Mouse (Mus musculus): Measurements from ENCODE around the gene Brd7. TPM values are rescaled to one million over a fixed set of nuclear protein-coding genes. Genes with fewer than 3 reads are reported as not detected.
A peak's percentile ranks its signal among the peaks of the same experiment; 100 is the strongest.

Brd7 gene
- 10 to 100 TPM; 63.4 to 68.8 TPM for total RNA-seq (2021)
- long read RNA-seq, transcript Brd7-201 (17 exons, 3,625 nt) = major isoform, 44 of 74 reads
- long read RNA-seq, partial matches to known transcripts = 18 of 74 reads
- long read RNA-seq, other reads (novel, unspliced or antisense) = 11 of 74 reads

DNA sequence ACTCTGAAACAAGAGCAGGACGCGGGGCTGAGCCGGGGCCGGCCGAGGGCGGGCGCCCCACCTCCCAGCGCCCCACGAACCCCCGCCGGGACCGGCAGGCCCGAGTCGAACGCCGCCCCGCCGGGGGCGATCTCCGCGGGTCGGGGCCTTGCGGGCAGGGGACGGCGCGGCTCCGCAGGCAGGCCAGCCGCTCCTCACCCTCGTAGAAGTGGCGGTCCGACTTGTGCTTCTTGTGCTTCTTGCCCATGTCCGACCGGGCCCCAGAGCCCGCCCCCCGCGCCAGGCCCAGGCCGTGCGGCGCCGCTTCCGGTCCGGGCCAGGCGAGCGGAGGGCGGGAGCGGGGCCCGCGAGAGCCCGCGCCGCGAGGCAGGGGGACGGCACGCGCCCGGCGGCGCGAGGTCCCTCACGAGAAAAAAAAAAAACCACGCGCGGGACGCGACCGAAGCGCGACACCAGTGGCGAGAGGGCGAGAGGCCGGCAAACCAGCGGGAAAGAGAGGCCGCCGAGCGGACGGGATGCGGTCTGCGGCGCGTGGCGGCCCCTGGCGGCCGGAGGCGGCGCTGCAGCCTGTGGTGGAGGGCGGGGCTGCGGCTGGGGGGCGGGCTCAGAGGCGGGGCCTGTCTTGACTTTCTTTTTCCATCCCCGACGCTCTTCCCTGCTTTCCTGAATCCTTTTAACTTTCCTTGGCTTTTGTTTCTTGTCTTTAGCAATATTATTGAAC lies at the start of gene Brd7:
Gene Brd7, minus strand, starts transcription at position 487 of the 721 bp plus-strand sequence.
- peak; percentile 92 to 95 for DNase-seq (ENCODE audit: low spot score in 2 of 2)

DNA sequence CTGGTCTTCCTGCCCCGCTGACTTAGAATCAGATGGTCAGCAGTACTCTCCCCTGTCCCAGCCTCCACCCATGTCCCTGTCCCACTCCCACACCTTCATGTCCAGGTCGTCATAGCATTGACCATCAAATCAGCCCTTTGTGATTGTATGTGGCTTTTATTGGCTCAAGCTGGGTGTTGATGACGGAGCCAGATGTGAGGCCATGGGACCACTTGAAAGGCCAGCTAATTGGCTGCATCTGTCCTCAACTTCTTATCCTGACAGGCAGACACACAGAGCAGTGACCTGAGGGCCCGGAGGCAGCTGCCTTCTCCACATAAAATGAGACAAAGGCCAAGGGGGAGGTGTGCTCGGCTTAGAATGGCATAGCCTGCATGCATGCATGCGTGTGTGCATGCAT lies 49.5 kb upstream of the Brd7 start:
- no peak for DNase-seq (ENCODE audit: low spot score in 2 of 2)

DNA sequence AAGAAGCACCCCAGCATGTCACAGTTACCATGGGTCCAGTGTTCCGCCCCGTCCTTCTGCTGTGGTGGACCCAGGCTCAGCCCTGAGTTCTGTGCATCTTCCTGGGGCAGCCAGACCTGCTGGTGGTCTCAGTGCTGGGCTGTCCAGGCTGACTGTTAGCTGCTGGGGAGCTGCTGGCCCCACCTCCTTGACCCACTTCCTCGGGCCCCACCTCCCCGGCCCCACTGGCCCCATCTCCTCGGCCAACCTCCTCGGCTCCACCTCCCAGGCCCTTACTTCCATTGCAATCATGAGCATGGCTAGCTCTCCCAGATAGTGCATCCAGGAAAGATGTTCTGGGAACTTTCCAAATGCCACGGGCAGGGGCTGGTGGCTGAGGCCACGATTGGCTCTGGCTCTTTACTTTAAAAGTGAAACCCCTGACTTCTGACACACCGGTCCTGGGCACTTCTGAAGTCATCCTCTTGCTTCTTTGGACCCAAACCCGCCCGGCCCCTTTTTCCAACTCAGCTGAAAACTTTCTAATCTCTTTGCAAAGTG lies 47.5 kb upstream of the Brd7 start:
- DNase-seq (ENCODE audit: low spot score in 2 of 2) = no peak

DNA sequence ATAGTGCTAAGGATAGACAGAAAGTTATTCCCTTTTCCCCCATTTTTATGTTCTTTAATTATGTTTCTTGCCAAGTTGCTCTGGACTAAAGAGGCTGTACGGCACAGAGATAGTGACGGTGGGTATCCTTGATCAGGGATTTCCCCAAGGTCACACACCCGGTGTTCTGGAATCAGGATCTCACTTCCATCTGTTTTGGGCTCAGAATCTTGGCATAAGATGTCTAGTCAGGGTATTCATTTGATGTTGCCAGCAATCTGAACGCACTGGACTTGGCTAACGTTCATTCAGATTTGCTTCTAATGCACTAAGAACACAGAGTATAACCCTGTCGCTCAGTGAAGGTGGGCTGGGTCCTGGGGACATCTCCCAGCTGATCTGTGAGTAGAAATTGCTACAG lies 45.7 kb upstream of the Brd7 start:
- no peak for DNase-seq (ENCODE audit: low spot score in 2 of 2)

DNA sequence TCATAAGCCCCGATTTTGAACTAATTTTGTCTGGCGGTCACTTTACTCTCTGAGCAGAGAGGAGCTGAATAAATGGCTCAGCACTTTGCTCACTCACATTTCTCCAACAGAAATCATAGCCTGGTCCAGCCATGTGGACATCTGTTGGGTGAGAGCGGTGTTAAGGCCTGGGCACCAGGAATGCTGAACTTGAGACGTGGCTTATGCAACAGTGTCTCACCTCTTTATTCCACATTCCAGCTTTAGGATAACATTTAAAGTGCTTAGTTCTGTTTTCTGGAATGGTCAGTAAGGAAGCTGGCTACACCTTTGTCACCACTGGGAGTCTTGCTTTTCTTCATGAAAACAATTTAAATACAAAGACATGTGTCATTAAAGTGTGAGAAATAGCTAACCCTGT lies 36.1 kb upstream of the Brd7 start:
- no peak for DNase-seq (ENCODE audit: low spot score in 2 of 2)

DNA sequence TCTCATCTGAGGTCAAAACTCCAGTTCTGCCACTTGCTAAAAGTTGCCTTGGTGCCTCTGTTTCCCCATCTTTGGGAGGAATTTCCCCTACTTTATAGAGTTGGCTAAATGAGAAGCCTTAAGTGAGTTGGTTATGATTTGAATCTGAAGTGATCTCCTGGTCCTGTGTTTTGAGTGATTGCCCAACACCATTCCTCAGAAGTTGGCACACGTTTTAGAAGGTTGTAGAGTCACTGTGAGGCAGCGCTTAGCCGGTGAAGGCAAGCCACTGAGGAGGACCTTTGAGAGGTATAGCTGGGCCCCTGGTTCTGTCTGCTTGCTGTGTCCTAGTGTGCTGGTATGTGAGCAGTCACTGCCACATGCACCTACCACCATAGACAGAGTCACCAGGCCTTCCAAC lies 31.3 kb upstream of the Brd7 start:
- DNase-seq (ENCODE audit: low spot score in 2 of 2) = no peak

DNA sequence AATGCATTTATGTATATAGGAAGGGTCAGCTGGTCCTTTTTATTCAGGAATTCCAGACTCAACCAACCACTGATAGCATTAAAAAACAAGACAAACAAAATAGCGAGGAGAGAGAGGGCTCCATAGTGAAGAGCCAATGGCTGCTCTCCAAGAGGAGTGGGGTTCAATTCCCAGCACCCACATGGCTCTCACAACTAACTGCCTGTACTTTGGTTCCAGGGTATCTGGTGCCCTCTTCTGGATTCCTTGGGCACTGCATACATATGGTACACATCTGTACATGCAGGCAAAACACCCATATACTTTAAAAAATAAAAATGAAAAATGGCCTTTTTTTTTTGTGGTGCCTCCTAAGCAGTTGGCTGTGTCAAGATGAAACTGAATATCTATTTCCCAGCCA lies 28.8 kb upstream of the Brd7 start:
- no peak for DNase-seq (ENCODE audit: low spot score in 2 of 2)

DNA sequence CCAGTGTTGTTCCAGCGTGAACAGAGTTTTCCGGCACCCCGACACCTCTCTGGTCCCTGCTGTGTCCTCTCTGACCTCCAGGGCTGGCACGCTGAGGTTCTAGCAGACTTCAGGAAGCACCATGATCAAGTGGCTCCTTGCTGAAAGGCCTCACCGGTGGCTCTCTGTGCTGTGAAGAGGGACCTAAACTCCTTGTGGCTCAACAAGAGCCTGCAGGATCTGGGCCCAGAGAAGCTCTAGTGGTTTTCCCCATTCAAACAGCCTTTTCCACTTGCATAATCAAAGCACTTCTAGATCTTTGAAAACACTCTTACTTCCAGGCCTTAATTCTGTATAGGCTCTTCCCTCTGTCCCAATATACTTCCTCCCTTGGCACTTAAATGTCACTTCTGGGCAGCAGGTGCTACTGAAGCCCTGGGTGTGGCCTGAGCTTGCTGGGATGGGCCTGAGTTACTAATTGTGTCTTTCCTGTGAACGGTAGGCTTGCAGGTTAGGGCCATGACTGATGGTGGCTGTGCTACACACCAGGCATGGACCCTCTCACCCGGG lies 26.8 kb upstream of the Brd7 start:
- DNase-seq (ENCODE audit: low spot score in 2 of 2) = no peak

DNA sequence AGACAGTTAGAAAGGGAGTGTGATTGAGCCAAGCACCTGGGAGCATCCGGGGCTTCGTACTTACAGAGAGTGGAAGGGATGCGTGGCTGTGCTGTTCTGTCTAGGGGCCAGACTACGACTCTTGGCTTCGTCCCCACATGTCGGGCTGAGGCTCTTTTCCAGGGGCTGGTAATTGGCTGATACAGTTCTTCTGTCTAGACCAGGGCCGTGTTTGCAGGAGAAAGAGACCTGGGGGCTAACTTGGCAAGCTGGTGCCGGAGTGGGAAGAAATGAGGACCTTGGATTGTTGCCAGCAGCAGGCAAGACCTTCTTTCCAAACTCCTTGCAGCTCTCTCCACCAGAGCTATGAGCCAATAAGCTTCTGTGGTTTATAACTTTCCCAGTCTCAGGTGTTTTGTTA lies 25.9 kb upstream of the Brd7 start:
- DNase-seq (ENCODE audit: low spot score in 2 of 2) = no peak

DNA sequence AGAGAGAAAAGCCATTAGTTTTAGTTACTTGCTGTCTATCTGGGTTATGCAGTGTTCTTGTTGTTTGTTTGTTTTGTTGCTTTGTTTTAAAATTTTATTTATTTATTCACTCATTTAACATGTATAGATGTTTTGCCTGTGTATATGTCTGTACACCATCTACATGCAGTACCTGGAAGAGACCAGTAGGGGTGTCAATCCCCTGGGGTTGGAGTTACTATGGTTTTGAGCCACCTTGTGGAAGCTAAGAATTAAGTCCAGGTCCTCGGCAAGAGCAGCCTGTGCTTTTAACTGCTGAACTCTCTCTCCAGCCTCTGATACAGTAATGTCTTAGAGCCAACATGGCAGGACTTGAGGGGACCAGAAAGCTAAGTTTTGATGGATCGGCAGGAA lies 21.2 kb upstream of the Brd7 start:
- no peak for DNase-seq (ENCODE audit: low spot score in 2 of 2)

DNA sequence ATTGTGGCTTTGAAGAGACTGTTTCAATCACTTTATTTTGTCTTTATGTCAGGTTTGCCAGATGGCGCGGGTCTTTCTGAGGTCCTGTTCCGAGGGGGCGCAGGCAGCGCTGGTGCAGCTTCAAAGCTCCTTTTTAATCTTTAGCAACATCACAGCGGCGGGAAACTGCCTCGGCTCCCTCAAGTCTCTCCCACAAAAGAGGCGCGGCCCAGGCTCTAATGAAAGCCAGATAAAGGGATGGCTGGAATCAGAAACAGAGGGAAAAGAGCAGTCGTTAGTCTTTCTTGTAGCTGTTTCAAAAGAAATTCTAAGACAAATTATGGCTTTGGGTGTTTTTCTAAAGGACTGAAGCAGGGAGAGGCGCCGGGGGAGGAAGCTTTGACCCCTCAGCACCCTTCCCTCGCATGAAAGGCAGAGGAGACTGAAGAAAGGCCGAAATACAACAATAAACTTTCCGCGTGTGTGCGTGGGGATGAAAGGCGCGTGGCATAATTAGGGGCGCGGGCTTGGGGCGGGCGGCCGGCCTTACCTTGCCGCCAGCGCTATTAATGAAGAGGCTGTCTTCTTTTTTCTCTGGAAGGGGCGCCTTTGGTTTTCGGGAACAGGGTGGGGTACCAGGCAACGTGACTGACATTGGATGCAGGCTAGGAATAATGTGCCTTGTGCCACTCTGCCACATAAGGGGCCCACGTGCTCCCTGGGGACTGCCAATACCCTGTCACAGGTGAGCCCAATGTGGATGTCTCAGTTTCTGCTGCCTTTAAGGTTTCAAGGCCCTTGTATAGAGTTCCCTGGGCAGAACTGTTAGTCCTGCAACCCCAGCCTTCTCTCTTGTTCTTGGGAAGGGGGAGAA lies 20.5 kb upstream of the Brd7 start:
- DNase-seq (ENCODE audit: low spot score in 2 of 2) = no peak

DNA sequence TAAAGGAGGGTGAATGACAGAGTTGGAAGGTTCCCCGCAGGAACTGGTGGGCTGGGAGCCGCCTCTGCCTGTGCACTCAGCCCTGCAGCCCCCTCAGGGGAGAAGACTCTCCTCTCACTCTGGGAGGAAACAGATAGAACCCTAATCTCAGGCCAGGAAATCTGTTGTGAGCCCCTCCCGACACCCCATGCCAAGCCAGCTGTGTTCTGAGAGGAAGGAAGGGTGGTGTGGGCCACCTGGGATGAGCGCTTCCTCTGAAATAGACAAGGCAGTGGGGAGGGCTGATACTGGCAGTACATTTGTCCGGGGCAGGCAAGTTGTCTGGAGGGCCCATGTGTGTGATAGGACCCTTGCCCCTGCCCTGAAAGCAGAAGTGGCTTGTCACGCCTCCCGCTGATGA lies 18.5 kb upstream of the Brd7 start:
- no peak for DNase-seq (ENCODE audit: low spot score in 2 of 2)

DNA sequence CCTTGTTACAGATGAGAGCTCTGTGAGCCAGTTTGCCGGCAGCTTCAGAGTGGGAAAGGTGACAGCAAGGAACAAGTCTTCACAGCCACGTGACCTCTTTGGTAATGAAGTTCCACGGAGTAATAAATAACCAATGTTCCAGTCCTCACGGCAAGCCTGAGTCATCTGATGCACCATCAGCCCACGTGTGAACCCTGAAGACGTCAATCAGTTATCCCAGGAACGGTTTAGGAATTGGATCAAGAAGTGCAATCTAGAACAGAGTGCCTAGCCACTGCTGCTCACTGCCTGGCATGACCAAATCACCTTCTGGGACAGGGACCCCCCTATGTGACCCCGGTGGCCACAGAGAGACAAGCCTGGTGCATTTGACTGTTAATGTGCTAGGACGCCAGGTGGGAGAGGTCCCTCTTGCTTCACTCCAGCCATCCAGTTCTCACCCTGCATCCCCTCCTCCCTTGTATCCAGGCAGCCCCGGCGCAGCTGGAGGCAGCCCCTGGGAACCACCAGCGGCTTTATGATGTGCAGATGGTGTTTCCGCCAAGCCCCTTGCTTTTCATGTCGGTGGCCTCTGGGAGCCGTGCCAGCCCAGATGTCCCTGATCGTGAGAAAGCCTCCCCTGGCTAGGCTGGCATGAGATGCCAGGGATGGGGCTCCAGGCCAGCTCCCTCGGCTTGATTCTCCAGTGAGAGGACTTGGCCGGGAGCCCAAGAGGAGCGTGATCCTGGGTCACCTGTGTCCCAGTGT lies 15.0 kb upstream of the Brd7 start:
- DNase-seq (ENCODE audit: low spot score in 2 of 2) = peak; percentile 62 to 73

DNA sequence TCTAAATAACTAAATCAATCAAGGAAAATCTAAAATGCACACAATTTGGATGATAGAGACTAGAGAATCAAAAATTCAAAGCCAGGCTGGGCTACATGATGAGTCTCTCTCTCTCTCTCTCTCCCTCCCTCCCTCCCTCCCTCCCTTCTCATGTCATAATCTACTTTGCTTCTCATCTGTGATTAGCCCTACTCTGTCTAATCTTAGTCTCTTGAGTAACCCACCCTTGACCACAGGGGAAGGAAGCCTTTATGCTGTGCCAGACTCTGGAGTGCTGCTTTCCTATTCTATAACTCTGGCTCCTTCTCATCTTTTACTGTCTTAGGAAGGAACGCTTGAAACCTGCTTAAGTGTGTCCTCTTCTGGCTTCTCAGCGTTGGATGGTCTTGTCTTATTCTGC lies 9.5 kb upstream of the Brd7 start:
- DNase-seq (ENCODE audit: low spot score in 2 of 2) = no peak

DNA sequence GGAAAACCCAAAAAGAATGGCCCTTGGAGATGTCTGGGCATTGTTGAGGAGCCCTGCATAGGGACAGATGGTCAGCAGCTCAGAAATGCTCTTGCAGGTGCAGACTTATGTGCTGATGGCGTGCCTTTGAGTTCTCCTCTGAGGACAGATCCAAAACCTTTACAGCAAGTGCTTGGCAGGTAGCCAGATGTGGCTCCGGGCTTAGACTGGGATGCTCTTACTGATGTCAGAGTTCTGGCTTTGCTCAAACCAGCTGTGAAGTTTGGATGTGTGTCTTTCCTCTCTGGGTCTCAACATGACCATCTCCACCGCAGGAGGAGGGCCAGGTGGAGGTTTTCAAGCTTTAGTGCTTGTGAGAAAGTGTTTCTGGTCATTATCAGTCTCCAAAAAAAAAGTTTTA lies 7.8 kb upstream of the Brd7 start:
- no peak for DNase-seq (ENCODE audit: low spot score in 2 of 2)

DNA sequence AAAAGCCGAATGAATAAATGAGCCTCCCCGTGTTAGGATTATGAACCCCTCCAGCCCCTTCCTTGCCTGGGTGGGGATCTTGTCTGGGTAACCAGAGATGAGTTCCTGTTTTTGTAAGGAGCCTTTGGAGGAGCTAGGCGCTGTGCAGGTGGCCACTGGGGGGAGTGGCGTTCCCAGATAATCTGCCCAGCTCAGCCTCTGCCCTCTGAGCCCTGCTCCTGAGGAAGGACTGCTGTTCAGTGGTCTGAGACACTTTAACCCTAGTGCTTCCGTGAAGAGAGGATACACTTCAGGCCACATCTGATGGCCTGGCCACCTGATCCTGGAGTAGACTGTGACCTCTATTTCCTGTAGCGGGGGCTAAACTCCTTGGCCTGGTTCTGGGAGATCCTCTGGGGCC lies 7.2 kb upstream of the Brd7 start:
- DNase-seq (ENCODE audit: low spot score in 2 of 2) = no peak

DNA sequence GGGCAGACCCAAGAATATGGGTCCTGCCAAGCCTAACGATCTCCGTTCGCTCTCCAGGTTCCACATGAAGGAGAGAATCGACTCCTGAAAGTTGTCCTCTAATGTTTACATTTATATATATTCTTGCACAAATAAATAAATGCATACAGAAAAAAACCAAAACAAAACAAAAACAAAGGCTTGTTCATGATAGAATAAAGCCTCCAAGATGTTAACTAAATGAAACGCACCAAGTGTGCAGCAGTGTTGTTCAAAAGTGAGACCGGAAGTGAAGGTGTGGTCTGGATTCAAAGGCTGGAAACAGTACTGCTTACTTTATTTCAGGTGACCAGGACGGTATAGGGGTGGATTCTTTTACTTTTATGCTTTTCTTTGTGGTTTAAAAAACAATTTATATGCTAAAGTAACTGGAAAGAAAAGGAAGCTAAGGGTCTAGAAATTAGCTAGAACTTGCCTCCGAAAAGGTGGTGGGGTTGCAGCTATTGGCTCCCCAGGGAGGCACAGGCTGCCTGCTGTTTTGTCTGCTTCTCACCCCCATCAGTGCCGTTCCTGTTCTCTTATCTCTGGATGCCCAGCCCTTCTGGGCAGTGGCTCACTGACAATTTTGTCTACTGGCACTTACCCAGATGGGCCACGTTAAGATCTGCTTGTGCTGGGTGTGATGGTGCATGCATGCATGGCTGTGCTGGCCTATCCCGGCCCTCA lies 604 bp upstream of the Brd7 start:
- no peak for DNase-seq (ENCODE audit: low spot score in 2 of 2)

DNA sequence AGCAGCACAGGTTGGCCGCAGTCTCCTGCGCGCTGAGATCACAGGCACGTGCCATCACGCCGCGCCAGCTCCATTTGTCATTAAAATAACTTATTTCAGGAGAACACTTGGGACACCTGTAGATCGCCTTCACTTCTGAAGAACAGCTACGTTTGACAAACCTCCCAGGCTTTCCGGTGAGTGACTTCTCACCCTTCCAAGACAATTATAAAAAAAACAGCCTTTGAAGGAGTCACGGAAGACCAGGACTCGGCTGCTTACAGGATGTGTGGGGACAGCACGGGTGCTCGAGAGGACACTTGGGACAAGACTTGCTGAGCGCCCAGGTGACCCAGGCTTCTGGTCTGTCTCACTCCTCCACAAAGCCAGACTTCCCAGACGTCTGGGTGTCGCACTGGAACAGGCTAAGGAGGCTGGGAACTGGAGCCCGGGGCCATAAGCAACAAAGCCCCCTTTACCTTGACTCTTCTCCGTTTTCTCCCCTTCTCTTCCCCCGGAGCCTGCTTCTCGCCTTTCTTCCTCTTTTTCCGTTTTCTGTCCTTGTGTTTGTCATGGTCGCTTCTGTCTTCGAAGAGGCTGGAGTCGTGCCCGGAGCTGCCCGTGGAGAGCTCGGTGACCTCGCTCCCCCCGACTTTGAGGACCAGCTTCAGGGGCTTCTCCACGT lies 818 bp downstream of the Brd7 start:
- DNase-seq (ENCODE audit: low spot score in 2 of 2) = peak; percentile 16 to 36

DNA sequence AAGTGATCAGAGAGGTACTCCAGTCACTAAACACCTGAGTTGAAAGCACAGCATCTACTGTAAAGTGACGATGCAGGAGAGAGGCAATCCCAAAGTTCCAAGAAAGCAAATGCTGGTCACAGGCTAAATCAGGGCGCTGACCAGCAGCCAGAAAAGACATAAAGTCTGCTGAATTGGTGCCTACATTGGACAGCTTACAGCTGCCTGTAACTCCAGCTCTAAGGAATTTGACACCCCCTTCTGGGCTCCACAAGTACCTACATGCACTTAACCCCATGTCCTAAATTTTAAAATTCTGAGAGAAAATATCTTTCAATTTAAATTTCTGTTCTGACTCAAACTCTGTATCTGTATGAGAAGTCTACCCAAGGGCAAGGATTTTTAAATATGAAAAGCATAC lies 2.0 kb downstream of the Brd7 start:
- no peak for DNase-seq (ENCODE audit: low spot score in 2 of 2)

DNA sequence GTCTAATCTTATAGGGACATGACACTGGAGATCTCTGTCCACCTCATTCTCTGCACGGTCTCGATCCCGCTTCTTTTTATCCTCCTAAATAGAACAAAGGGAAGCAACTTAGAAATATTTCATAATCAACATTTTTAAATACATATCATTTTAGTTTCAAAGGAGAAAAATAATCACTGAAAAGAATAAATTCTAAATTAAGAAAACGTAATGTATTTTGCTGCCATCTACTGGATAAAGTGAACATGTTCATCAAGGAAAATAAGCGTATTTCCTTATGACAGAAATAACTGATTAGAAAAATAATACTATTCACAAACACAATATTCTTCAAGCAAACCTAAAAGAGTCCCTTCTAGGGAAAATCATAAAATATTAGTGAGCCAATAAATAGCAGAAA lies 4.0 kb downstream of the Brd7 start:
- DNase-seq (ENCODE audit: low spot score in 2 of 2) = no peak
